Mouse (Mus musculus) thymus, adult 2 months (tissue): Measurements from ENCODE around the gene Ppfia3. TPM values are rescaled to one million over a fixed set of nuclear protein-coding genes. Genes with fewer than 3 reads are reported as not detected.

Source experiments
- DNase-seq: peaks from one replicate; pipeline ENCODE4 v3.0.0; 2021
- H3K27ac ChIP-seq: fragments of 200-500 bp; 2 replicates; pipeline ENCODE4 v1.5.1; 2012; ENCODE audit warnings: low read length, control low read depth; ENCODE audit not compliant: control insufficient read depth, insufficient read depth
- H3K27me3 ChIP-seq: fragments of 200-500 bp; 2 replicates; pipeline ENCODE4 v1.6.1; 2012; ENCODE audit warnings: mild to moderate bottlenecking, low read length, moderate library complexity, mixed read lengths; ENCODE audit not compliant: control insufficient read depth, insufficient read depth
- H3K36me3 ChIP-seq: fragments of 200-500 bp; 2 replicates; pipeline ENCODE4 v1.6.1; 2012; ENCODE audit warnings: mild to moderate bottlenecking, low read length, moderate library complexity; ENCODE audit not compliant: control insufficient read depth, insufficient read depth
- H3K4me1 ChIP-seq: fragments of 200-500 bp; replicated peaks from 2 replicates; pipeline ENCODE4 v1.6.1; 2012; ENCODE audit warnings: low read length; ENCODE audit not compliant: control insufficient read depth, insufficient read depth
- H3K4me3 ChIP-seq: fragments of 200-500 bp; 2 replicates; pipeline ENCODE4 v1.5.1; 2012; ENCODE audit warnings: mild to moderate bottlenecking, low read length, control low read depth, moderate library complexity; ENCODE audit not compliant: control insufficient read depth, insufficient read depth
- CTCF ChIP-seq: fragments of 200-500 bp; IDR thresholded peaks from 2 replicates; pipeline ENCODE4 v1.5.1; 2012; ENCODE audit warnings: mild to moderate bottlenecking, control low read depth, low read length, moderate library complexity, borderline replicate concordance; ENCODE audit not compliant: control insufficient read depth, poor library complexity, insufficient read depth; ENCODE audit errors: extremely low read depth
- POLR2A ChIP-seq: fragments of 200-500 bp; IDR thresholded peaks from 2 replicates; pipeline ENCODE4 v1.6.1; 2012; ENCODE audit warnings: mild to moderate bottlenecking, low read length, control low read depth, moderate library complexity; ENCODE audit not compliant: control insufficient read depth, poor library complexity, insufficient read depth; ENCODE audit errors: extremely low read depth
- WGBS: fragments of 180-500 bp; shearing (Covaris S2); methylation state at CpG from one replicate; pipeline ENCODE4 v1.1.7; 2018; 5-methylcytosine and 5-hydroxymethylcytosine counted together
- polyA plus RNA-seq: library from polyadenylated mRNA; depleted of rRNA; stranded (reverse); fragments of >200 nt; gene quantifications from 2 replicates; pipeline ENCODE4 v1.2.3, GENCODE M21; 2012

Gene Ppfia3
- polyA plus RNA-seq, 1 experiment: 0.65 TPM

DNA sequence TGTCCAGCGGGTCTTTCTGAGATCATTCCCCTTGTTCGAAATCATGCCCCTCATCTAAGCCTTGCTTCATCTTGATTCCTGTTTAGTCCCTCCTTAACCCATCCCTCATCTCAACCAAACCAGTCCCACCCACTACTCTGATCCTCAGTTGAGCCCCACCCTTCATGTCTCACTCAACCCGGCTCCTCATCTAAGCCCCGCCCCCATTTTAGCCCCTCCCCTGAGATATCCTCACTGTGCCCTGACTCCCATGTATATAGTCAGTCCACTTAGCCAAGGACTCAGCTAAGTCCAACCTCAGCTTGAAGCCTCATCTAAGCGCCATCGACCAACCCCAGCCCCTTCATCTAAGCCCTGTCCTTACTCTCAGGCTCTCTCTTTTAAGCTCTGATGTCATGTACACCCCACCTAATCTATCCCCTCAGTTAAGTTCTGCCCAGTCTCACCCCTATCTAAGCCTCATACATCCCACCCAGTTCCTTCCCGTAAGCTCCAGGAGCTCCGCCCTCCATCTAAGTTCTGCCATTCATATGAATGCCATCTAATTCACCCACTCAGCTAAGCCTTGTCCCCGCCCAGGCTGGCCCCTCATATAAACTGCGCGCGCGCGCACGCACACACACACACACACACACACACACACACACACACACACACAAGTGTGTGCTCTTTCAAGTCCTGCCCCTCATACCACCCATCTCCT lies 11.3 kb downstream of the Ppfia3 start:
- Histone ChIP-seq H3K4me1 (no peaks in the 10 kb centered on the region), H3K36me3 (no peaks in the 10 kb centered on the region), H3K27ac (no peak overlapping the region), H3K27me3 (peaks cover 2% of the 10 kb centered on the region; the same call in 1 of the 2 replicates), H3K4me3 (no peak overlapping the region)
- no peak for TF ChIP-seq POLR2A
- no peak for TF ChIP-seq CTCF
- DNase-seq: no peak
- WGBS: 78% methylated on average over 15 of the region's 15 CpGs

DNA sequence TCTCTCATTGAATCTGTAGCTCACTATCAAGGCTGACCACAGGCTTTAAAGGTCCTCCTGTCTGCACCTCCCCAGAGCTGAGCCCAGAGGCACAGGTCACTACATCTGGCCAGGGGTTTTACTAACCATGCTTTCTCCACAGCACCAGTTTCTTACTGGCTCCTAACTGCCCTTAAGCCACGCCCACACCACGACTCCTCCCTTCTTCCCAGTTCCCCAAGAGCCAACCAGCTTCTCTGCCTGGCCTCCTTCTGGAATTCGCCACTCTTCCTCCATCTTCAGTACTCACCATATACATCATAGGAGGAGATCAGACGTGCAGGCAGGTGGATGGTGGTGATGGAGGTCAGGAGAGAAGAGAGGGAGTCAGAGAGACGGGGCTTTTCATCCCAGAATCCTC lies 13.8 kb downstream of the Ppfia3 start:
- H3K4me3 ChIP-seq: no peak overlapping the region
- H3K27ac ChIP-seq: no peak overlapping the region
- DNase-seq: no peak
- WGBS: 62% methylated on average over 5 of the region's 5 CpGs
- no peaks in the 10 kb centered on the region for H3K4me1 ChIP-seq
- no peaks in the 10 kb centered on the region for H3K27me3 ChIP-seq
- TF ChIP-seq CTCF (no peak), POLR2A (no peak)
- no peaks in the 10 kb centered on the region for H3K36me3 ChIP-seq

DNA sequence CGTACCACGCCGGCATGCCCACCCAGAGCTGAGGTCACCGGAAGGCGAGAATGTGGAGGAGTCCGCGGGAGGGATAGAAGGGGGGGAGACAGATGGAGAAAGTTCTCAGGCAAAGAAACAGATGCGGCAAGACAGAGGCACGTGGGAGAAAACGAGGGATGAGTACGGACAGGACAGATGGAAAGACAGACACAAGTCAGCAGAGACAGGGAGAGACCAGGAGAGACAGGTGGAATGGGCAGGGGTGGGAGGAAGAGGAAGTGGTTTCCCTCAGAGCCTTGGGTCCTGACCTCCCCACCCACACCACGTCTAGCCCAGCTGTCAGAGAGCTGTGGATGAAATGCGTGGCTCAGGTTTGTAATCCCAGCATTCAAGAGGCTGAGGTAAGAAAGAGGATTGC lies 19.9 kb downstream of the Ppfia3 start:
- H3K36me3 ChIP-seq: no peaks in the 10 kb centered on the region
- no peaks in the 10 kb centered on the region for H3K27me3 ChIP-seq
- 63% methylated on average over 13 of the region's 13 CpGs for WGBS

DNA sequence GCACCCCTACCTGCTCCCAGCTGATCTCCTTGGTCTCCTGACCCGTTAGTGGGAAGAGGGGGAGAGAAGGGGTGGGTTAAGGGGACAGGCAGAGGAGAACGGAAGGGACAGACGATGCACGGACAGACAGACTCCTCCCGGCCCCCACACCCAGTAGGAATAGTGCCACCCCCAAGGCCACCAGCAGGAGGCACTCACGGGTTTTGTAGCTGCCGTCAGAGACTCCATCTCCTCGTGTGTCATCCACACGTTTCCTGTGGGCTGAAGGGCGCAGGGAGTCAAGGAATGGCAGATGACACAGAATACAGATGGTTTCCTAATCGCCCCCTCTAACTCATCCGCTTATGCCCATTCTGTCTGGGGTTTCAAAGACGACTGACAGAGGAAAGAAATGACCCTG lies 23.3 kb downstream of the Ppfia3 start:
- DNase-seq: no peak
- Histone ChIP-seq H3K27me3 (peaks cover 9% of the 10 kb centered on the region; the same call in 1 of the 2 replicates), H3K36me3 (no peaks in the 10 kb centered on the region), H3K27ac (no peak overlapping the region), H3K4me3 (no peak overlapping the region), H3K4me1 (peaks cover 19% of the 10 kb centered on the region)
- TF ChIP-seq POLR2A: no peak
- peak; percentile 36; the same call in 1 of the 2 replicates for TF ChIP-seq CTCF
- WGBS: 32% methylated on average over 13 of the region's 13 CpGs

More for the DNA sequence above, 19.9 kb downstream of the Ppfia3 start:
- H3K4me3 ChIP-seq: no peak overlapping the region
- no peak overlapping the region for H3K27ac ChIP-seq
- DNase-seq: no peak
- TF ChIP-seq CTCF (no peak), POLR2A (no peak)
- H3K4me1 ChIP-seq: 0 out of 2 replicates have a peak, but pooled peaks cover 2% of the 10 kb centered on the region

DNA sequence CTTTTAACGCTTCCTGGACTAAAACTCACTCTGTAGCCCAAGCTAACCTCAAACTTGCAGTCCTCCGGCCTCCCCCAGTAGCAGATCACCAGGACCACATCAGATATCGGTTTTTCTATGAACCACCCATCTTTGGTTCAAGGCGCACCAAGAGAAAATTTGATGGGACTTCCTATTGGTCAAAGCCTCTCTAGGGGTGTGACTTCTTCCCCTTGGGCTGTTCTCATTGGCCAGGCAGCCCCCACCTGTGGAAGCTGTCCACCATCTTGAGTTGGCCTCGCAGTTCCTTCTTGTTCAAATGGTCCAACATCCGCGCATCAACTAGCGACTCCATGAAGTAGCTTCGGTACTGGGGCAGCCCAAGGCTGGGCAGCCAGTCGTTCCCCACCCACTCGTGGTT lies 24.7 kb downstream of the Ppfia3 start:
- H3K36me3 ChIP-seq: no peaks in the 10 kb centered on the region
- H3K27me3 ChIP-seq: peaks cover 12% of the 10 kb centered on the region; the same call in 1 of the 2 replicates
- DNase-seq: no peak
- H3K4me3 ChIP-seq: no peak overlapping the region
- TF ChIP-seq CTCF (no peak), POLR2A (no peak)
- H3K4me1 ChIP-seq: peaks cover 27% of the 10 kb centered on the region
- 94% methylated on average over 11 of the region's 11 CpGs for whole genome bisulfite sequencing
- H3K27ac ChIP-seq: no peak overlapping the region

DNA sequence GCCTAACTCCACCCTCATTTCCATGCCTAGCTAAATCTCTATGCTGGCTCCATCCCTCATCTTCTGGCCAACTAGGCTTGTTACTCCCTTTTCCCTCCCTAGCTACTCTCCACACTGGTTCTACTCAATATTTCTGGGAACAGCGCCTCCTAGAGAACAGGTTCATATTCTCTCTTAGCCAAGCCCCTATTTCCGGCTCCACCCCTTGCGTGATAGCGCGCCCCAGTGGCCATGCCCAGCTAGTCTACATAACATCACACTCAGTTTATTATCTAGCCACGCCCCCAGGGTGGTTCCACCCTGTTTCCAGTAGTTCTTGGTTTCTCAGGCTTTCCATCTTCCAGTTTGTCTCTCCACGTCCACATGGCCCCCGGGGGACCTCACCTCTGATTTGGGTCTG lies 25.5 kb downstream of the Ppfia3 start:
- Histone ChIP-seq H3K27me3 (peaks cover 12% of the 10 kb centered on the region; the same call in 1 of the 2 replicates), H3K4me3 (no peak overlapping the region), H3K4me1 (peaks cover 25% of the 10 kb centered on the region), H3K27ac (no peak overlapping the region), H3K36me3 (no peaks in the 10 kb centered on the region)
- DNase-seq: peak; percentile 68
- TF ChIP-seq CTCF (no peak), POLR2A (no peak)
- 7% methylated on average over 8 of the region's 8 CpGs for whole genome bisulfite sequencing

DNA sequence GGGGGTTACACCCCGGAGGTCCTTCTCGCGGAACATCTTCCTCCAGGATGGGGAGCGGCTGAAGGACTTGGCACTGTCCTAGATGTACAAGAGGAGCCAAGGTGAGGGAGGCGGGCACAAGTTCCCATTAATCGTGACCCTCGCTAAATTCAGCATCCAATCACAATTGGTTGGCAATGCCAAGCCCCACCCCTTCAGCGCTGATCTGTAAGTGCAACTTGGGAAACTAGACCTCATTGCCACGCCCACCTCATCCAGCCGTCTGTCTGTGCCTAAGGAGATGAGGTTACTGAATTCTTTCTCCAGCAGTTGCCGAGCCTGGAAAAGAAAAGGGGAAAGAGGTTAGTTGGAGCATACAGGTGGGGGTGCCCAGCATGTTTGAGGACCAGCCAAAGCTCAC lies 26.1 kb downstream of the Ppfia3 start:
- no peak for DNase-seq
- 7% methylated on average over 11 of the region's 11 CpGs for WGBS

More for the DNA sequence above, 26.1 kb downstream of the Ppfia3 start:
- no peak for TF ChIP-seq POLR2A
- Histone ChIP-seq H3K36me3 (no peaks in the 10 kb centered on the region), H3K4me3 (no peak overlapping the region), H3K27ac (no peak overlapping the region), H3K4me1 (peaks cover 25% of the 10 kb centered on the region), H3K27me3 (peaks cover 12% of the 10 kb centered on the region; the same call in 1 of the 2 replicates)
